Mouse (Mus musculus) Muller cell, postnatal 12 days (primary cell): ENCODE results near the gene Pde10a.

ENCODE experiments used
- DNase-seq: peaks from one replicate; pipeline ENCODE4 v3.0.0-alpha.2; 2015; ENCODE audit errors: inconsistent ontology term

The Pde10a gene

GRCm38 (mm10) chr17:8745334-8745733 is 220.2 kb downstream of the Pde10a start:
- no peak for DNase-seq

- no peak for DNase-seq
Observed at GRCm38 (mm10) chr17:8749426-8749825, 224.3 kb downstream of the Pde10a start.

- peak; percentile 55 for DNase-seq
Observed at GRCm38 (mm10) chr17:8757576-8757975, 232.4 kb downstream of the Pde10a start.

- DNase-seq: no peak
Observed at GRCm38 (mm10) chr17:8763248-8763647, 238.1 kb downstream of the Pde10a start.

- DNase-seq: no peak
Observed at GRCm38 (mm10) chr17:8765987-8766576, 240.9 kb downstream of the Pde10a start.

- DNase-seq: no peak
Observed at GRCm38 (mm10) chr17:8769155-8769554, 244.0 kb downstream of the Pde10a start.

GRCm38 (mm10) chr17:8773391-8773790 is 248.2 kb downstream of the Pde10a start:
- peak; percentile 32 for DNase-seq

GRCm38 (mm10) chr17:8774301-8774700 is 249.1 kb downstream of the Pde10a start:
- DNase-seq: no peak

GRCm38 (mm10) chr17:8775571-8776161 is 250.5 kb downstream of the Pde10a start:
- no peak for DNase-seq

- no peak for DNase-seq
Observed at GRCm38 (mm10) chr17:8777710-8778109, 252.5 kb downstream of the Pde10a start.

- DNase-seq: no peak
Observed at GRCm38 (mm10) chr17:8778839-8779238, 253.7 kb downstream of the Pde10a start.

- no peak for DNase-seq
Observed at GRCm38 (mm10) chr17:8780484-8780883, 255.3 kb downstream of the Pde10a start.

- no peak for DNase-seq
Observed at GRCm38 (mm10) chr17:8781040-8781439, 255.9 kb downstream of the Pde10a start.

GRCm38 (mm10) chr17:8781576-8781975 is 256.4 kb downstream of the Pde10a start:
- no peak for DNase-seq

GRCm38 (mm10) chr17:8785908-8786307 is 260.7 kb downstream of the Pde10a start:
- DNase-seq: no peak

- DNase-seq: no peak
Observed at GRCm38 (mm10) chr17:8786484-8786883, 261.3 kb downstream of the Pde10a start.

- no peak for DNase-seq
Observed at GRCm38 (mm10) chr17:8787762-8788161, 262.6 kb downstream of the Pde10a start.

GRCm38 (mm10) chr17:8791561-8791960 is 266.4 kb downstream of the Pde10a start:
- no peak for DNase-seq

GRCm38 (mm10) chr17:8792611-8793010 is 267.4 kb downstream of the Pde10a start:
- no peak for DNase-seq

- no peak for DNase-seq
Observed at GRCm38 (mm10) chr17:8797624-8798023, 272.5 kb downstream of the Pde10a start.

GRCm38 (mm10) chr17:8798531-8799295 is 273.5 kb downstream of the Pde10a start:
- DNase-seq: peak; percentile 53

GRCm38 (mm10) chr17:8799296-8799731 is 274.1 kb downstream of the Pde10a start:
- DNase-seq: no peak

GRCm38 (mm10) chr17:8799914-8800420 is 274.8 kb downstream of the Pde10a start:
- DNase-seq: peak; percentile 27
